Mouse (Mus musculus) ES-Bruce4 (cell line): Measurements from ENCODE around the gene Vezf1. TPM values are rescaled to one million over a fixed set of nuclear protein-coding genes. Genes with fewer than 3 reads are reported as not detected.

Source experiments
- H3K27ac ChIP-seq: 2 replicates; pipeline ENCODE4 v1.5.1; 2012; ENCODE audit warnings: low read length, inconsistent platforms; ENCODE audit not compliant: insufficient read depth
- H3K27me3 ChIP-seq: 2 replicates; pipeline ENCODE4 v1.6.1; 2012; ENCODE audit warnings: mild to moderate bottlenecking, low read length, inconsistent platforms; ENCODE audit not compliant: control insufficient read depth, poor library complexity, insufficient read depth, severe bottlenecking
- H3K36me3 ChIP-seq: 2 replicates; pipeline ENCODE4 v1.6.1; 2012; ENCODE audit warnings: inconsistent platforms, mild to moderate bottlenecking, low read length, moderate library complexity; ENCODE audit not compliant: control insufficient read depth, poor library complexity, insufficient read depth, severe bottlenecking
- H3K4me1 ChIP-seq: one replicate; pipeline ENCODE4 v1.8.1; 2011; ENCODE audit warnings: low read length; ENCODE audit not compliant: control insufficient read depth, insufficient read depth
- H3K4me3 ChIP-seq: 2 replicates; pipeline ENCODE4 v1.5.1; 2011; ENCODE audit warnings: low read depth, mild to moderate bottlenecking, low read length
- H3K9ac ChIP-seq: 2 replicates; pipeline ENCODE4 v1.6.1; 2012; ENCODE audit warnings: low read depth, mild to moderate bottlenecking, inconsistent platforms; ENCODE audit not compliant: poor library complexity, severe bottlenecking
- H3K9me3 ChIP-seq: replicated peaks from 2 replicates; pipeline ENCODE4 v1.6.1; 2012; ENCODE audit warnings: mild to moderate bottlenecking, low read length, inconsistent platforms; ENCODE audit not compliant: control insufficient read depth, poor library complexity, insufficient read depth, severe bottlenecking
- CTCF ChIP-seq: IDR thresholded peaks from one replicate; pipeline ENCODE4 v1.8.1; 2011; ENCODE audit warnings: low read depth, low read length
- EP300 ChIP-seq: IDR thresholded peaks from 2 replicates; pipeline ENCODE4 v1.6.1; 2011; ENCODE audit warnings: low read depth, low read length; ENCODE audit not compliant: insufficient read depth
- POLR2A ChIP-seq: IDR thresholded peaks from one replicate; pipeline ENCODE4 v1.8.1; 2011; ENCODE audit warnings: low read length; ENCODE audit not compliant: insufficient read depth
- polyA plus RNA-seq: library from polyadenylated mRNA; stranded (reverse); fragments of >200 nt; gene quantifications from 2 replicates; pipeline ENCODE4 v1.2.4, GENCODE M21; 2011; ENCODE audit warnings: low read depth; ENCODE audit not compliant: missing spikeins, insufficient read depth, insufficient read length

Gene Vezf1
- polyA plus RNA-seq, 1 experiment: 44.8 TPM

- H3K4me3 ChIP-seq: no peak overlapping the region
These were observed 49.4 kb downstream of the Vezf1 start for GRCm38 (mm10) chr11:88117356-88118090.

GRCm38 (mm10) chr11:88118091-88118440 is 50.0 kb downstream of the Vezf1 start:
- H3K27me3 ChIP-seq: no peaks in the 10 kb centered on the region
- TF ChIP-seq POLR2A (no peak), CTCF (no peak), EP300 (no peak)
- no peak overlapping the region for H3K4me3 ChIP-seq
- peaks cover 5% of the 10 kb centered on the region for H3K4me1 ChIP-seq
- no peak overlapping the region for H3K27ac ChIP-seq
- no peak overlapping the region for H3K9ac ChIP-seq
- no peaks in the 10 kb centered on the region for H3K9me3 ChIP-seq
- H3K36me3 ChIP-seq: no peaks in the 10 kb centered on the region

More at GRCm38 (mm10) chr11:88117356-88118090, 49.4 kb downstream of the Vezf1 start:
- H3K27ac ChIP-seq: no peak overlapping the region
- H3K9ac ChIP-seq: no peak overlapping the region
- no peak for TF ChIP-seq EP300
- TF ChIP-seq CTCF: no peak
- TF ChIP-seq POLR2A: no peak
- no peaks in the 10 kb centered on the region for H3K9me3 ChIP-seq
- peaks cover 4% of the 10 kb centered on the region for H3K4me1 ChIP-seq
- H3K27me3 ChIP-seq: no peaks in the 10 kb centered on the region; the same call in 1 of the 2 replicates
- H3K36me3 ChIP-seq: no peaks in the 10 kb centered on the region

- H3K27me3 ChIP-seq: no peaks in the 10 kb centered on the region
- H3K27ac ChIP-seq: peak overlapping the region; percentile 55
- no peak overlapping the region for H3K4me3 ChIP-seq
- H3K9me3 ChIP-seq: no peaks in the 10 kb centered on the region
- H3K36me3 ChIP-seq: no peaks in the 10 kb centered on the region
- no peak overlapping the region for H3K9ac ChIP-seq
- peaks cover 10% of the 10 kb centered on the region for H3K4me1 ChIP-seq
- peak; percentile 81; the same call in 1 of the 2 replicates for TF ChIP-seq EP300
- no peak for TF ChIP-seq CTCF
- no peak for TF ChIP-seq POLR2A
These were observed 51.0 kb downstream of the Vezf1 start for GRCm38 (mm10) chr11:88118817-88119642.

GRCm38 (mm10) chr11:88122545-88122944 is 54.5 kb downstream of the Vezf1 start:
- no peak overlapping the region for H3K4me3 ChIP-seq
- peaks cover 7% of the 10 kb centered on the region for H3K4me1 ChIP-seq
- H3K9ac ChIP-seq: no peak overlapping the region
- H3K27me3 ChIP-seq: no peaks in the 10 kb centered on the region
- no peaks in the 10 kb centered on the region for H3K9me3 ChIP-seq
- no peaks in the 10 kb centered on the region for H3K36me3 ChIP-seq
- H3K27ac ChIP-seq: peak overlapping the region; percentile 83
- no peak for TF ChIP-seq CTCF
- TF ChIP-seq EP300: no peak
- no peak for TF ChIP-seq POLR2A

DNA sequence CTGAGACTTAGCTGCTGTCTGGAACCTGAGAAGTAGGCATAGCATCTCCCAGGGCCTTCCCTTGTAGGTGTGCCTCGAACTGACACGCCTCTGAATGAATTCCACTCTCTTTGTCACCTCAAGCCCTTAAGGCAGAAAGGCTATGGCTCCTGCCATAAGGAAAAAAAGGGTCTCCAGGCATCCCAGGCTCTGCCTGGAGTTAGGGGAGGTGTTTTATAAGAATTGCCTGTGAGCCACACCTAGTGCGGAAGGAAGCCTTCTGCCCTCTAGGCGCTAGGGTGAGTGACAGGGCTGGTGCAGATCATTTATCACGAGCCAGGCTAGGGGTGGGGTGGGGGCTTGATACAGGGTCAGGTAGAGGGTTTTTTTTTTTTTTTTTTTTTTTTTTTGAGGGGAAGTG is 54.9 kb downstream of the Vezf1 start:
- H3K36me3 ChIP-seq: no peaks in the 10 kb centered on the region
- peak overlapping the region; percentile 83 for H3K27ac ChIP-seq
- no peak overlapping the region for H3K4me3 ChIP-seq
- H3K9ac ChIP-seq: no peak overlapping the region
- TF ChIP-seq EP300: peak; percentile 81; the same call in 1 of the 2 replicates
- TF ChIP-seq CTCF: no peak
- TF ChIP-seq POLR2A: no peak
- H3K9me3 ChIP-seq: no peaks in the 10 kb centered on the region
- H3K4me1 ChIP-seq: peaks cover 7% of the 10 kb centered on the region
- H3K27me3 ChIP-seq: no peaks in the 10 kb centered on the region
